In the genomic region with DNA sequence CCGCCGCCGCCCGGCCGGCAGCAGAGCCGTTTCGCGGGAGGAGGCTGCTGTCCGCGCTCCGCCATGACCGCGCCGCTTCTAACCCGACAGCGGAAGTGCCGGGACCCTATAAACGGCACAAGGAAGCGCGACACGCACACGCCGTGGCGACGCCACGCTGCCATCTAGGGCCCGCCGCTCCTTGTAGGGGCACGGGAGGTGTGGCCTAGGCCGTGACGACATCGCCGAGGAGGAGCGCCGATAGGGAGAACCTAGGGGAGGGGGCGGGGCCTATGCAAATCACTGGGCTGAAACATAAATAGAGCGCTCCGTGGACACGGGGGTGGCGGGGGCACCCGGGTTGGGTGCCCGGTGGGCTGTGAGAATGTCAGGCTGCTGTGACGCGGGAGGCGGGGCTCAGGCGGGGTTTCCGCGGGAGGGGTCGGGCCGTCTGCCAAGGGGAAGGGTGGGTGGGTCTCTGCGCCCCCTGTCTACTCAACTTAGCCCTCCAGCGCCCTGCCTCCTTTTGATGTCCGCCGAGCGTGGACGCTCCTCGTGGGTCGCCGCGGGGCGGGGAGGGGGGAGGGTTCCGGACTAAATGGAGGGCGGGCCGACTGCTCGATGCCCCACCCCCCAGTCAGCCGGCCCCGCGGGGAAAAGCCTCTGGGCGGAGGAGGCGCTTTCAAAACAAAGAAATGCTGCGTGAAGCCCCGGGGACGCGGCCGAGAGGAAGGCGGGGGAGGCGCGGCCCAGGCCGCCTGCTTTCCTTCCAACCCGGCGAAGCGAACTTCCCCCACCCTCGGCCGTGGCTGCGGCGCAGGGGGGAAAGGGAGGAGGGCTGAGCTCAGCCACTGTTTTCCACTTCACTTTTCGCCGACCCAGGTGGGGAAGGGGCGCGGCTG, we compare ENCODE assay signal across 8 mouse cellular contexts.
DNase-seq lines count a peak whose midpoint lies in the region; ATAC-seq and TF ChIP-seq lines count a peak whose summit lies in the region.

No protein-coding gene starts in this region.

- H3K4me1 ChIP-seq in ES-Bruce4 (ENCODE audit: control insufficient read depth, insufficient read depth, low read length), result no peaks in the 10 kb centered on the region
- peaks cover 18% of the 10 kb centered on the region for H3K4me1 ChIP-seq in forebrain, embryonic 13.5 days
- H3K4me1 ChIP-seq in neural tube, embryonic 15.5 days, result peaks cover 21% of the 10 kb centered on the region

- TF ChIP-seq CTCF in ES-Bruce4 (IDR thresholded peaks at IDR 0.05; ENCODE audit: low read depth, low read length), result no peak

- no peak overlapping the region for H3K27ac ChIP-seq in ES-Bruce4 (ENCODE audit: insufficient read depth, low read length)
- peak overlapping the region; percentile 98 for H3K27ac ChIP-seq in forebrain, embryonic 13.5 days
- H3K27ac ChIP-seq in neural tube, embryonic 15.5 days (replicated peaks), result peak overlapping the region; percentile 97

- no peaks in the 10 kb centered on the region for H3K9me3 ChIP-seq in ES-Bruce4 (replicated peaks; ENCODE audit: control insufficient read depth, insufficient read depth, low read length, poor library complexity, severe bottlenecking)
- H3K9me3 ChIP-seq in forebrain, embryonic 13.5 days (replicated peaks), result no peaks in the 10 kb centered on the region
- H3K9me3 ChIP-seq in neural tube, embryonic 15.5 days (replicated peaks), result no peaks in the 10 kb centered on the region

- H3K9ac ChIP-seq in ES-Bruce4 (ENCODE audit: low read depth, poor library complexity, severe bottlenecking), result peak overlapping the region; percentile 76
- H3K9ac ChIP-seq in forebrain, embryonic 13.5 days, result peak overlapping the region; percentile 98
- H3K9ac ChIP-seq in neural tube, embryonic 15.5 days (replicated peaks), result peak overlapping the region; percentile 91

- TF ChIP-seq EP300 in ES-Bruce4 (IDR thresholded peaks at IDR 0.05; ENCODE audit: insufficient read depth, low read depth, low read length), result 0 out of 2 replicates have a peak, but pooled peaks have one; percentile 13

- peak; percentile 89 for ATAC-seq in cerebellum, adult (ENCODE audit: insufficient number of reproducible peaks, low FRiP score, low TSS enrichment)
- peak; percentile 96 for ATAC-seq in forebrain, embryonic 13.5 days
- ATAC-seq in neural tube, embryonic 15.5 days (ENCODE audit: low FRiP score), result peak; percentile 95

- H3K4me3 ChIP-seq in ES-Bruce4 (ENCODE audit: low read depth, low read length), result peak overlapping the region; percentile 66
- H3K4me3 ChIP-seq in forebrain, embryonic 13.5 days, result peak overlapping the region; percentile 95
- H3K4me3 ChIP-seq in neural tube, embryonic 15.5 days (replicated peaks), result peak overlapping the region; percentile 92

- peak; percentile 99 for DNase-seq in heart, postnatal 14 days
- DNase-seq in layer of hippocampus, adult 11-12 months (ENCODE audit: low spot score), result peak; percentile 99
- peak; percentile 99 to 100 for DNase-seq in lung, adult 18-20 months
- peak; percentile 100 for DNase-seq in testis, postnatal 14 days (ENCODE audit: low spot score)

- intact Hi-C loops in heart, postnatal 14 days (cut with DNase I), result loop anchor here (2.0 to 10.0 kb wide), 7 partner anchors 57 to 775 kb away; a partner anchor contains a TSS

- 0% methylated on average over 76 of the region's 90 CpGs for WGBS in forebrain, embryonic 13.5 days
- under 1% methylated on average over 81 of the region's 90 CpGs for WGBS in neural tube, embryonic 15.5 days

- H3K27me3 ChIP-seq in ES-Bruce4 (ENCODE audit: control insufficient read depth, insufficient read depth, low read length, poor library complexity, severe bottlenecking), result peaks cover 24% of the 10 kb centered on the region
- H3K27me3 ChIP-seq in forebrain, embryonic 13.5 days, result peaks cover 9% of the 10 kb centered on the region
- H3K27me3 ChIP-seq in neural tube, embryonic 15.5 days (replicated peaks), result no peaks in the 10 kb centered on the region

- H3K4me2 ChIP-seq in forebrain, embryonic 13.5 days, result peak overlapping the region; percentile 74
- peak overlapping the region; percentile 81 for H3K4me2 ChIP-seq in neural tube, embryonic 15.5 days

- no peaks in the 10 kb centered on the region for H3K36me3 ChIP-seq in ES-Bruce4 (ENCODE audit: control insufficient read depth, insufficient read depth, low read length, poor library complexity, severe bottlenecking)
- no peaks in the 10 kb centered on the region for H3K36me3 ChIP-seq in forebrain, embryonic 13.5 days (ENCODE audit: poor library complexity, severe bottlenecking)
- no peaks in the 10 kb centered on the region for H3K36me3 ChIP-seq in neural tube, embryonic 15.5 days

- TF ChIP-seq POLR2A in ES-Bruce4 (IDR thresholded peaks at IDR 0.05; ENCODE audit: insufficient read depth, low read length), result peak; percentile 52
